Mouse (Mus musculus) monocyte, adult 5-6 weeks (primary cell): Measurements from ENCODE around the gene Vmn2r55. TPM values are rescaled to one million over a fixed set of nuclear protein-coding genes. Genes with fewer than 3 reads are reported as not detected.
"Not testable (repeated sequence)": the region's sequence is repeated elsewhere in the genome, so short reads cannot be mapped to it uniquely, and the experiment has no call there.

ENCODE experiments used
- ATAC-seq: fragments of 153-309, 156-312 bp; replicated peaks from 2 replicates; pipeline ENCODE4 v1.8.0; 2017; ENCODE audit warnings: mild to moderate bottlenecking; ENCODE audit not compliant: low TSS enrichment, insufficient number of reproducible peaks, severe bottlenecking, poor library complexity, low FRiP score
- total RNA-seq: library from RNA; stranded (forward); fragments of 200-1000, 200-491, 200-594 nt; gene quantifications from 3 replicates; pipeline ENCODE4 v1.2.3, GENCODE M21; 2017

The Vmn2r55 gene
- total RNA-seq, result not detected in 3 replicates

- ATAC-seq, result not testable (repeated sequence)
Measured at GRCm38 (mm10) chr7:12684903-12685302, at the start of gene Vmn2r55. Vmn2r55 (minus strand) TSS chr7:12685003.

GRCm38 (mm10) chr7:12640219-12640618 lies 44.6 kb downstream of the Vmn2r55 start, which contains the start of gene Vmn2r54:
Vmn2r54 (minus strand) TSS chr7:12640319.
- not testable (repeated sequence) for ATAC-seq

GRCm38 (mm10) chr7:12608688-12609087 lies 76.1 kb downstream of the Vmn2r55 start, which contains the start of gene Vmn2r53:
Vmn2r53 (minus strand) TSS chr7:12608788.
- ATAC-seq, result no peak

Other genes with a start within 250 kb of the Vmn2r55 start
- gene Zfp606, start 206.7 kb downstream of the Vmn2r55 start, total RNA-seq, result 3.6 to 10.8 TPM (median 9.3 TPM) in 3 replicates
- gene 2900092C05Rik, start 172.5 kb downstream of the Vmn2r55 start, total RNA-seq, result not detected in 3 replicates
- gene Vmn2r53, start 76.2 kb downstream of the Vmn2r55 start, total RNA-seq, result 0.11 TPM in 1 of 3 replicates, not detected in the others
- gene Vmn2r54, start 44.7 kb downstream of the Vmn2r55 start, total RNA-seq, result not detected in 3 replicates
- gene Vmn2r56, start 50.0 kb upstream of the Vmn2r55 start, total RNA-seq, result not detected in 3 replicates
- gene Zscan18, start 118.6 kb upstream of the Vmn2r55 start, total RNA-seq, result 0.19 to 1.6 TPM (median 0.53 TPM) in 3 replicates
- 10.1 to 23.3 TPM (median 10.4 TPM) in 3 replicates for gene Zfp329, start 133.9 kb upstream of the Vmn2r55 start, total RNA-seq
- 95.8 to 106 TPM (median 102 TPM) in 3 replicates for gene Zfp110, start 149.8 kb upstream of the Vmn2r55 start, total RNA-seq
- gene Zfp128, start 196.2 kb upstream of the Vmn2r55 start, total RNA-seq, result 1.6 to 4.2 TPM (median 2.4 TPM) in 3 replicates
- gene Zscan22, start 212.8 kb upstream of the Vmn2r55 start, total RNA-seq, result 0.75 to 3.9 TPM in 2 of 3 replicates, not detected in the other
- gene Rps5, start 237.3 kb upstream of the Vmn2r55 start, total RNA-seq, result 534 to 585 TPM (median 572 TPM) in 3 replicates
- 0.53 TPM in 1 of 3 replicates, not detected in the others for gene Rnf225, start 242.4 kb upstream of the Vmn2r55 start, total RNA-seq